Mouse (Mus musculus) kidney, embryonic 16.5 days (tissue): ENCODE results near the gene Rhobtb1. TPM values are rescaled to one million over a fixed set of nuclear protein-coding genes. Genes with fewer than 3 reads are reported as not detected.

Source experiments
- ATAC-seq: fragments of 200-750 bp; cut with Nextera tagmentation; 2 replicates; pipeline ENCODE4 v1.8.0; 2017; ENCODE audit warnings: moderate TSS enrichment; ENCODE audit not compliant: low FRiP score, low TSS enrichment
- H3K27ac ChIP-seq: fragments of 300-500 bp; sonication (generic); 2 replicates; pipeline ENCODE4 v1.5.1; 2014; ENCODE audit warnings: low read length
- H3K27me3 ChIP-seq: fragments of 300-500 bp; sonication (generic); 2 replicates; pipeline ENCODE4 v1.6.1; 2014; ENCODE audit warnings: low read length, control low read depth, mixed read lengths; ENCODE audit not compliant: insufficient read depth
- H3K36me3 ChIP-seq: fragments of 300-500 bp; sonication (generic); 2 replicates; pipeline ENCODE4 v1.6.1; 2014; ENCODE audit warnings: low read length, control low read depth, mixed read lengths; ENCODE audit not compliant: insufficient read depth
- H3K4me1 ChIP-seq: fragments of 300-500 bp; sonication (generic); 2 replicates; pipeline ENCODE4 v1.6.1; 2014; ENCODE audit warnings: low read length, control low read depth, mixed read lengths; ENCODE audit not compliant: insufficient read depth
- H3K4me2 ChIP-seq: fragments of 300-500 bp; sonication (generic); replicated peaks from 2 replicates; pipeline ENCODE4 v1.6.1; 2014; ENCODE audit warnings: low read depth, low read length
- H3K4me3 ChIP-seq: fragments of 300-500 bp; sonication (generic); 2 replicates; pipeline ENCODE4 v1.5.1; 2014; ENCODE audit warnings: mild to moderate bottlenecking, low read length
- H3K9ac ChIP-seq: fragments of 300-500 bp; sonication (generic); replicated peaks from 2 replicates; pipeline ENCODE4 v1.6.1; 2014; ENCODE audit warnings: low read length
- H3K9me3 ChIP-seq: fragments of 300-500 bp; sonication (generic); 2 replicates; pipeline ENCODE4 v1.6.1; 2016; ENCODE audit warnings: low read length, control low read depth
- WGBS: fragments of 180-500 bp; shearing (Covaris S2); extraction: QIAGEN DNeasy Blood & Tissue Kit; methylation state at CpG from one replicate; pipeline ENCODE4 v1.1.7; 2014; 5-methylcytosine and 5-hydroxymethylcytosine counted together
- polyA plus RNA-seq: library from polyadenylated mRNA; unstranded; fragments of >200 nt; fragmentation: Nextera tagmentation; extraction: Ambion mirVana; gene quantifications from 2 replicates; pipeline ENCODE4 v1.2.1, GENCODE M21; 2015

Rhobtb1 gene
- polyA plus RNA-seq, 1 experiment from 2014 or later, result 22.2 TPM

- WGBS, result 80% methylated on average over 7 of the region's 7 CpGs
- no peak overlapping the region for H3K9ac ChIP-seq
- H3K27me3 ChIP-seq, result no peaks in the 10 kb centered on the region
- no peak for ATAC-seq
- no peak overlapping the region for H3K27ac ChIP-seq
- no peaks in the 10 kb centered on the region for H3K9me3 ChIP-seq
- H3K4me1 ChIP-seq, result no peaks in the 10 kb centered on the region
- H3K4me3 ChIP-seq, result no peak overlapping the region
- no peak overlapping the region for H3K4me2 ChIP-seq
- H3K36me3 ChIP-seq, result no peaks in the 10 kb centered on the region
Observed at GRCm38 (mm10) chr10:69224276-69224675, 73.0 kb downstream of the Rhobtb1 start.

- Histone ChIP-seq H3K27me3 (no peaks in the 10 kb centered on the region), H3K4me1 (no peaks in the 10 kb centered on the region), H3K27ac (no peak overlapping the region), H3K4me2 (no peak overlapping the region), H3K36me3 (no peaks in the 10 kb centered on the region), H3K9ac (no peak overlapping the region), H3K9me3 (no peaks in the 10 kb centered on the region), H3K4me3 (no peak overlapping the region)
- 89% methylated on average over 5 of the region's 5 CpGs for WGBS
- no peak for ATAC-seq
Observed at GRCm38 (mm10) chr10:69225471-69225870, 74.2 kb downstream of the Rhobtb1 start.

DNA sequence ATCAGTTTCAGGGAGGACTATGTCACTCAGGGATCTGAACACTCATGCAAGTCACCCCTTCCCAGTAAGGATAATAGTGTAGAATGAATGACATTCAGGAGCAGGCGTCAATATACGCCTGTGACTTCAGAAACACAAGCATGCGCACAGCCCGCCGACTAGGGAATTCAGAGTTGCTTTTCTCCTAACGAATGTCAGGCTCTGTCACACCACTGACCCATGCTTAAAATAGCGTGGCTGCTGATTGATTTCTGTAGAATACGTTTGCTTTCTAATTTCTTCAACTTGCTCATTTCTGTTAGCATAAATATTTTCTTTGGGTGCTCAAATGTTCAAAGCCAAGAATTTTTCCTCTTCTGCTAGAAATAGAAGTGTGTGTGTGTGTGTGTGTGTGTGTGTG is 74.7 kb downstream of the Rhobtb1 start:
- no peak overlapping the region for H3K4me3 ChIP-seq
- no peaks in the 10 kb centered on the region for H3K9me3 ChIP-seq
- H3K4me2 ChIP-seq, result no peak overlapping the region
- no peaks in the 10 kb centered on the region for H3K27me3 ChIP-seq
- no peak overlapping the region for H3K27ac ChIP-seq
- no peaks in the 10 kb centered on the region for H3K4me1 ChIP-seq
- H3K36me3 ChIP-seq, result no peaks in the 10 kb centered on the region
- H3K9ac ChIP-seq, result no peak overlapping the region
- no peak for ATAC-seq
- WGBS, result 51% methylated on average over 8 of the region's 8 CpGs

DNA sequence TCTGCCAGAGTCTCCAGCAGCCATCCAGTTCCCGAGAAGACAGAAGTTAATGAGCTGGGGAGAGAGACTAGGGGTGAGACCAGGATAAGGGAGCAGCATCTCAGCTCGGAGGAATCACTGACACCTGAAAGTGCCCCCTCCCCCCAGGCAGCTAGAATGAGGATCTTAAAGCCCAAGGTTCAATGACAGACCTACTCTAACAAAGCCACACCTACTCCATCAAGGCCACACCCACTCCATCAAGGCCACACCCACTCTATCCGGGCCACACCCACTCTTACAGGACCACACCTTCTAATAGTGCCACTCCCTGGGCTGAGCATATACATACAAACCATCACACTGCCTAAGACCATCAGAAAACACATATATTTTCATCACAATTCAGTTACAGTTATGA is 86.0 kb downstream of the Rhobtb1 start:
- H3K9ac ChIP-seq, result no peak overlapping the region
- no peak overlapping the region for H3K27ac ChIP-seq
- 66% methylated on average over 3 of the region's 3 CpGs for WGBS
- no peaks in the 10 kb centered on the region for H3K27me3 ChIP-seq
- H3K9me3 ChIP-seq, result peaks cover 4% of the 10 kb centered on the region
- ATAC-seq, result no peak; the same call in 1 of the 2 replicates
- 0 out of 2 replicates have a peak, but pooled peaks cover 9% of the 10 kb centered on the region for H3K36me3 ChIP-seq
- H3K4me3 ChIP-seq, result no peak overlapping the region
- H3K4me1 ChIP-seq, result no peaks in the 10 kb centered on the region
- H3K4me2 ChIP-seq, result no peak overlapping the region

DNA sequence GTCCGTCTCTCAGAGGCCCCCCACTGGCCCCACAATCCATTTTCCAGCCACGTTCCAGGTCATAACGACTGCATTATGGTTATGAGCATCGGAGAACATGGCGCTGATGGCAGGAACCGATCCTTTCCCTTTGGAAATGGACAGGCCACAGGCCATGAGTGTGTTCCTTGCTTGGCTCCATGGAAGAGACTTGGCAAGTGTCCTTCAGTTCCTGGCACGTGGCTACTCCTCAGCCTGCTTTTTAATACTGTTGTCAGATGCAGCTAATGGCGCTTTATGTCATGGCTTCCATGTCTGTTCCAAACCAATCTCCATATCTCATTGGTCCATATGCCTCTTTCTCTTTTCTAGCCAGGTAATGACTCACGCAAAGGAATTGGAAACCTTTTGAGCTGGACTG is 86.5 kb downstream of the Rhobtb1 start:
- H3K36me3 ChIP-seq, result 0 out of 2 replicates have a peak, but pooled peaks cover 9% of the 10 kb centered on the region
- no peak overlapping the region for H3K4me2 ChIP-seq
- H3K9me3 ChIP-seq, result peaks cover 4% of the 10 kb centered on the region
- 90% methylated on average over 9 of the region's 9 CpGs for WGBS
- H3K4me3 ChIP-seq, result no peak overlapping the region
- no peaks in the 10 kb centered on the region for H3K4me1 ChIP-seq
- H3K9ac ChIP-seq, result no peak overlapping the region
- no peak for ATAC-seq
- H3K27me3 ChIP-seq, result no peaks in the 10 kb centered on the region
- no peak overlapping the region for H3K27ac ChIP-seq

DNA sequence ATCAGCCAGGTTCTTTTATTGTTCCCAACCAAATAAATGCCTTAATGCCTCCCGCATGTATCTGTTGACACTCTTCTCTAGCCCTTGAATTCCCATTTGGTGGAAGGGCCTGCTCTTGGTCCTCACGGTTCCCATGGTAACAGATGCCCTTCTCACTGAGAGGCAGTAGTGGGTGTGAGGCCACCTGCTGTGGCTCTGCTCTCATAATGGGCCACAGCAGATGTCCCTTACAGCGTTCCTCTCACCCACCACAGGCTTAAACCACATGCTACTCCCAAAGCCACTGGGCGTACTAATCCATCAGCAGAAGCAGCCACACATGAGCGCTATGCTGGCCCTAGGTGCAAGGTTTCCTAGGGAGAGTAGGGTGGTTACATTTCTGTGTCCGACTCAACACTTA is 87.1 kb downstream of the Rhobtb1 start:
- 73% methylated on average over 6 of the region's 6 CpGs for WGBS
- 0 out of 2 replicates have a peak, but pooled peaks cover 9% of the 10 kb centered on the region for H3K36me3 ChIP-seq
- no peaks in the 10 kb centered on the region for H3K27me3 ChIP-seq
- no peak overlapping the region for H3K9ac ChIP-seq
- no peak overlapping the region for H3K4me3 ChIP-seq
- no peaks in the 10 kb centered on the region for H3K4me1 ChIP-seq
- no peak overlapping the region for H3K27ac ChIP-seq
- no peak overlapping the region for H3K4me2 ChIP-seq
- no peak for ATAC-seq
- H3K9me3 ChIP-seq, result peaks cover 4% of the 10 kb centered on the region

GRCm38 (mm10) chr10:69240530-69240929 is 89.3 kb downstream of the Rhobtb1 start:
- H3K4me2 ChIP-seq, result no peak overlapping the region
- H3K4me3 ChIP-seq, result no peak overlapping the region
- H3K4me1 ChIP-seq, result peaks cover 3% of the 10 kb centered on the region; the same call in 1 of the 2 replicates
- 0 out of 2 replicates have a peak, but pooled peaks cover 9% of the 10 kb centered on the region for H3K36me3 ChIP-seq
- WGBS, result 91% methylated on average over 2 of the region's 2 CpGs
- no peak for ATAC-seq
- peaks cover 4% of the 10 kb centered on the region for H3K9me3 ChIP-seq
- H3K27me3 ChIP-seq, result no peaks in the 10 kb centered on the region
- no peak overlapping the region for H3K27ac ChIP-seq
- no peak overlapping the region for H3K9ac ChIP-seq

DNA sequence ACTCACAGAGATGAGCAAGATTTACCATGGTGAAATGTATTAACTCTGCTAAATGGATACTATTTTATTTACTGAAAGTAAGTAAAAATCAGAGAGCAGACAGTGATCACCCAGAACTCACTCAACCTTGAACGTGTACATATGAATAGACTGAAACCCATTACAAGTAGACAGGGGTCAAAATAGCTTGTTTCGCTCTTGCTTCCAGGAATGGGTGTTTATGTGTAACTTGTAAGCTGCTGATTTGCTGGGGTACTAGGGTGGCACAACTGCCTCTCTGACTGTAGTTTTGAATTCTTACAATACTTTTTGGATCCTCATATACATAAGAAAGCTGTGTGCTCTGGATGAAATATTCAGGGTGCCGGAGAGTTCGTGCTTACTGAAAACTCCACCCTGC is 93.9 kb downstream of the Rhobtb1 start:
- no peak for ATAC-seq
- no peak overlapping the region for H3K9ac ChIP-seq
- no peak overlapping the region for H3K4me3 ChIP-seq
- H3K27ac ChIP-seq, result no peak overlapping the region
- no peaks in the 10 kb centered on the region for H3K27me3 ChIP-seq
- 0 out of 2 replicates have a peak, but pooled peaks cover 2% of the 10 kb centered on the region for H3K9me3 ChIP-seq
- WGBS, result 69% methylated on average over 4 of the region's 4 CpGs
- no peak overlapping the region for H3K4me2 ChIP-seq
- peaks cover 16% of the 10 kb centered on the region for H3K36me3 ChIP-seq
- H3K4me1 ChIP-seq, result peaks cover 10% of the 10 kb centered on the region

DNA sequence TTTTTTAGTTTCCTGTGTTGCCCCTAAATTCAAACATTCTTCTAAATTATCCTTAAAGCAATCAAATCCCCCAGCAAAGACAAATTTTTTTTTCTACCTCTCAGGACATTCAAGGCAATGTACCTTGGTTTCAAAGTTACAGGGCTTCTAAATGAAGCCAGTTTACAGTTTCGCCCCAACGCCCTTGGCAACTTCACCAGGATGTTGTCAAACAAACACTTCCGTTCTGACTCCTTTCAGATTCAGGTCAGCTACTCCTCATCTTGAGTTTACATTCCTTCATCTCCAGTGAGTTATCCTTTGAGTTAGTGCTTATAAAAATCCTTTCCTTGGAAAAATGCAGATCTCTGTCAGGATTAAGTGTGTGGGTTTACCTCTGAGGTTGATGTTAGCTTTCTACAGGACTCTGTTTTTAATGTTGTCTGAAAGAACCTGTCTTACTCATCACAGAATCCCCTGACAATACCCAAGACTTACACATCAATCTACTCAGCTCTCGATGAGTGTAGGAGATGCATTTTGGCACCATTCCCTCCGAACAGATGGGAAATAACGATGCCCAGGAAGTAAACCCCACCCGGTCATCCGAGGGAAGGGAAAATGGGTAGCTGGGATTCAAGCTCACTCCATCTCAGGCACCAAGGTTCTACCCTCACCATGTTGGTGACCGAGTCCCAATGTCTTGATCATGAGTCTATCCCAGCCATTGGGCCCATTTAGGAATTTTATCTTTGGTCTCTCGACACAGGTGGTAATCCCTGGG is 94.9 kb downstream of the Rhobtb1 start:
- Histone ChIP-seq H3K9me3 (0 out of 2 replicates have a peak, but pooled peaks cover 2% of the 10 kb centered on the region), H3K27ac (no peak overlapping the region), H3K27me3 (no peaks in the 10 kb centered on the region), H3K9ac (no peak overlapping the region), H3K36me3 (peaks cover 20% of the 10 kb centered on the region), H3K4me1 (peaks cover 10% of the 10 kb centered on the region), H3K4me2 (no peak overlapping the region), H3K4me3 (no peak overlapping the region)
- 79% methylated on average over 10 of the region's 10 CpGs for WGBS
- ATAC-seq, result no peak

- no peak overlapping the region for H3K4me2 ChIP-seq
- H3K36me3 ChIP-seq, result peaks cover 20% of the 10 kb centered on the region
- peaks cover 10% of the 10 kb centered on the region for H3K4me1 ChIP-seq
- no peaks in the 10 kb centered on the region for H3K27me3 ChIP-seq
- 79% methylated on average over 3 of the region's 3 CpGs for WGBS
- no peak for ATAC-seq
- no peak overlapping the region for H3K27ac ChIP-seq
- no peak overlapping the region for H3K9ac ChIP-seq
- H3K4me3 ChIP-seq, result no peak overlapping the region
- 0 out of 2 replicates have a peak, but pooled peaks cover 2% of the 10 kb centered on the region for H3K9me3 ChIP-seq
Observed at GRCm38 (mm10) chr10:69246762-69247161, 95.5 kb downstream of the Rhobtb1 start.
